Comparison of ENCODE assay signal across 10 mouse cellular contexts in the genomic region with DNA sequence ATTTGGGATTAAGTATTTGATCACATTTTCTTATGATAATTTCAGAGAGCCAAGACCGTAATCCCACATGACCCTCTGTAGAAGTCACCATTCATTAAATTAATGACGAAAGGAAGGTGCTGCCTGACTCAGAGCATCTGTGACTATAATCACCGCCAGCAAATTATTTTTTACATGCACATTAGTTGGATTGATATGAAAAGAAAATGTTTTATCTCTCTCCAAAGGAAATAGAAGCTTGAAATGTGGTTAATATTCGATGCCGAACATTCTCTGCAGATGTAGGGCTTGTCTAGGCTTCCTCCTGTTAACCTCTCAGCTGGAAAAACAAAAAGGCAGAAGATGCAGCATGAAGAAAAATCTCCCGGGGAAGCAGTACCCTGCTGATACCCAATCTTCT. TPM values are rescaled to one million over a fixed set of nuclear protein-coding genes. Genes with fewer than 3 reads are reported as not detected.
DNase-seq lines count a peak whose midpoint lies in the region; ATAC-seq lines count a peak whose summit lies in the region.
"Had no signal": no experiment of that assay in that cellular context is flagged by ENCODE, and none has a peak within 500 bp of the region (broad histone marks: within the 10 kb centered on the region; RNA-seq: fewer than 3 reads in every experiment).

No protein-coding gene starts in this region.

- intact Hi-C loops in gastrocnemius, postnatal 36 days (cut with DNase I): no loop called here

- DNase-seq in embryonic facial prominence, embryonic 10.5 days (ENCODE audit: low spot score): no peak
- DNase-seq in hindbrain, embryonic 10.5 days (ENCODE audit: low spot score): no peak
- DNase-seq in hindbrain, embryonic 11.5 days (ENCODE audit: low spot score): no peak
- no peak for DNase-seq in frontal cortex, postnatal 14 days (ENCODE audit: low spot score in 2 of 2)
- no peak for DNase-seq in gastrocnemius, postnatal 36 days
- DNase-seq: cerebellum, adult 11 months had no signal

- no peak overlapping the region for H3K4me3 ChIP-seq in embryonic facial prominence, embryonic 13.5 days
- H3K4me3 ChIP-seq in embryonic facial prominence, embryonic 10.5 days: no peak overlapping the region
- no peak overlapping the region for H3K4me3 ChIP-seq in hindbrain, embryonic 10.5 days
- H3K4me3 ChIP-seq in hindbrain, embryonic 16.5 days (ENCODE audit: low read length): no peak overlapping the region
- no peak overlapping the region for H3K4me3 ChIP-seq in hindbrain, embryonic 11.5 days (ENCODE audit: low read depth, low read length)
- H3K4me3 ChIP-seq in midbrain, embryonic 16.5 days (ENCODE audit: low read depth, low read length): no peak overlapping the region
- H3K4me3 ChIP-seq: kidney, embryonic 15.5 days had no signal

- no peaks in the 10 kb centered on the region for H3K27me3 ChIP-seq in embryonic facial prominence, embryonic 13.5 days
- peaks cover 21% of the 10 kb centered on the region for H3K27me3 ChIP-seq in embryonic facial prominence, embryonic 10.5 days (replicated peaks; ENCODE audit: low read depth, poor library complexity, severe bottlenecking)
- H3K27me3 ChIP-seq in hindbrain, embryonic 10.5 days (ENCODE audit: insufficient read depth, poor library complexity, severe bottlenecking): peaks cover 4% of the 10 kb centered on the region; the same call in 1 of the 2 replicates
- H3K27me3 ChIP-seq in hindbrain, embryonic 16.5 days (replicated peaks; ENCODE audit: control insufficient read depth, insufficient read depth, low read length): no peaks in the 10 kb centered on the region
- H3K27me3 ChIP-seq in hindbrain, embryonic 11.5 days (ENCODE audit: control insufficient read depth, insufficient read depth, low read length): no peaks in the 10 kb centered on the region
- no peaks in the 10 kb centered on the region for H3K27me3 ChIP-seq in midbrain, embryonic 16.5 days (ENCODE audit: control insufficient read depth, insufficient read depth, low read depth, low read length)
- H3K27me3 ChIP-seq: kidney, embryonic 15.5 days had no signal

- WGBS in embryonic facial prominence, embryonic 13.5 days: 59% methylated on average over 6 of the region's 6 CpGs
- WGBS in embryonic facial prominence, embryonic 10.5 days: 71% methylated on average over 6 of the region's 6 CpGs
- WGBS in hindbrain, embryonic 10.5 days: 63% methylated on average over 6 of the region's 6 CpGs
- WGBS in hindbrain, embryonic 16.5 days: 32% methylated on average over 6 of the region's 6 CpGs
- WGBS in hindbrain, embryonic 11.5 days: 56% methylated on average over 6 of the region's 6 CpGs
- 25% methylated on average over 6 of the region's 6 CpGs for WGBS in midbrain, embryonic 16.5 days

- no peak overlapping the region for H3K9ac ChIP-seq in embryonic facial prominence, embryonic 13.5 days
- H3K9ac ChIP-seq in hindbrain, embryonic 16.5 days (ENCODE audit: low read depth, low read length): no peak overlapping the region
- no peak overlapping the region for H3K9ac ChIP-seq in hindbrain, embryonic 11.5 days (ENCODE audit: low read depth, low read length)
- H3K9ac ChIP-seq in midbrain, embryonic 16.5 days (ENCODE audit: low read depth, low read length): no peak overlapping the region
- H3K9ac ChIP-seq: kidney, embryonic 15.5 days had no signal

- ATAC-seq in embryonic facial prominence, embryonic 13.5 days (ENCODE audit: insufficient number of reproducible peaks, insufficient read depth, low FRiP score, low TSS enrichment, low read depth): no peak
- no peak for ATAC-seq in hindbrain, embryonic 16.5 days
- ATAC-seq in hindbrain, embryonic 11.5 days (ENCODE audit: low FRiP score): no peak
- ATAC-seq in midbrain, embryonic 16.5 days: no peak

- no peak overlapping the region for H3K27ac ChIP-seq in embryonic facial prominence, embryonic 13.5 days
- no peak overlapping the region for H3K27ac ChIP-seq in embryonic facial prominence, embryonic 10.5 days (replicated peaks)
- H3K27ac ChIP-seq in hindbrain, embryonic 10.5 days: peak overlapping the region; percentile 47
- H3K27ac ChIP-seq in hindbrain, embryonic 16.5 days (ENCODE audit: low read depth, low read length): no peak overlapping the region
- H3K27ac ChIP-seq in hindbrain, embryonic 11.5 days (ENCODE audit: low read depth, low read length): 0 out of 2 replicates have a peak overlapping the region, but pooled peaks have one; percentile 36
- peak overlapping the region; percentile 61 for H3K27ac ChIP-seq in midbrain, embryonic 16.5 days (ENCODE audit: low read length)
- H3K27ac ChIP-seq: kidney, embryonic 15.5 days had no signal

- H3K4me2 ChIP-seq in embryonic facial prominence, embryonic 13.5 days: peak overlapping the region; percentile 15; the same call in 1 of the 2 replicates
- no peak overlapping the region for H3K4me2 ChIP-seq in hindbrain, embryonic 16.5 days (ENCODE audit: low read length)
- no peak overlapping the region for H3K4me2 ChIP-seq in hindbrain, embryonic 11.5 days (replicated peaks; ENCODE audit: low read depth, low read length)
- H3K4me2 ChIP-seq in midbrain, embryonic 16.5 days (ENCODE audit: low read length): peak overlapping the region; percentile 27; the same call in 1 of the 2 replicates
- H3K4me2 ChIP-seq: kidney, embryonic 15.5 days had no signal

- H3K9me3 ChIP-seq in embryonic facial prominence, embryonic 13.5 days: no peaks in the 10 kb centered on the region; the same call in 1 of the 2 replicates
- peaks cover 4% of the 10 kb centered on the region; the same call in 1 of the 2 replicates for H3K9me3 ChIP-seq in embryonic facial prominence, embryonic 10.5 days
- H3K9me3 ChIP-seq in hindbrain, embryonic 10.5 days: peaks cover 7% of the 10 kb centered on the region
- no peaks in the 10 kb centered on the region for H3K9me3 ChIP-seq in hindbrain, embryonic 16.5 days (ENCODE audit: control insufficient read depth, low read length)
- H3K9me3 ChIP-seq in hindbrain, embryonic 11.5 days (ENCODE audit: control insufficient read depth, low read length): no peaks in the 10 kb centered on the region
- no peaks in the 10 kb centered on the region for H3K9me3 ChIP-seq in midbrain, embryonic 16.5 days (replicated peaks; ENCODE audit: control insufficient read depth, low read length, poor library complexity, severe bottlenecking)
- H3K9me3 ChIP-seq: kidney, embryonic 15.5 days had no signal

- H3K4me1 ChIP-seq in embryonic facial prominence, embryonic 13.5 days: peaks cover 15% of the 10 kb centered on the region; the same call in 1 of the 2 replicates
- H3K4me1 ChIP-seq in embryonic facial prominence, embryonic 10.5 days: peaks cover 12% of the 10 kb centered on the region
- H3K4me1 ChIP-seq in hindbrain, embryonic 10.5 days (replicated peaks): peaks cover 23% of the 10 kb centered on the region
- peaks cover 7% of the 10 kb centered on the region for H3K4me1 ChIP-seq in hindbrain, embryonic 16.5 days (ENCODE audit: control insufficient read depth, insufficient read depth, low read depth, low read length)
- H3K4me1 ChIP-seq in hindbrain, embryonic 11.5 days (replicated peaks; ENCODE audit: control insufficient read depth, insufficient read depth, low read length): peaks cover 4% of the 10 kb centered on the region; the same call in 1 of the 2 replicates
- peaks cover 14% of the 10 kb centered on the region for H3K4me1 ChIP-seq in midbrain, embryonic 16.5 days (ENCODE audit: control insufficient read depth, insufficient read depth, low read length)

- no peaks in the 10 kb centered on the region for H3K36me3 ChIP-seq in embryonic facial prominence, embryonic 13.5 days
- no peaks in the 10 kb centered on the region for H3K36me3 ChIP-seq in embryonic facial prominence, embryonic 10.5 days (replicated peaks)
- no peaks in the 10 kb centered on the region for H3K36me3 ChIP-seq in hindbrain, embryonic 10.5 days
- no peaks in the 10 kb centered on the region for H3K36me3 ChIP-seq in hindbrain, embryonic 16.5 days (ENCODE audit: control insufficient read depth, insufficient read depth, low read length)
- no peaks in the 10 kb centered on the region for H3K36me3 ChIP-seq in hindbrain, embryonic 11.5 days (ENCODE audit: control insufficient read depth, insufficient read depth, low read length)
- H3K36me3 ChIP-seq in midbrain, embryonic 16.5 days (ENCODE audit: control insufficient read depth, insufficient read depth, low read length): no peaks in the 10 kb centered on the region
- H3K36me3 ChIP-seq: kidney, embryonic 15.5 days had no signal

RNA-seq across cellular contexts. Expression of a gene that starts 54.2 kb away (rescaled TPM):
- 3.0 and 3.6 TPM in 2 replicates for polyA plus RNA-seq in embryonic facial prominence, embryonic 13.5 days (2015; fragmentation: Nextera tagmentation; extraction: Ambion mirVana)
- polyA plus RNA-seq in embryonic facial prominence, embryonic 10.5 days (2016; fragmentation: Nextera tagmentation; extraction: Ambion mirVana): 2.5 and 3.1 TPM in 2 replicates
- 2.4 and 2.6 TPM in 2 replicates for polyA plus RNA-seq in hindbrain, embryonic 10.5 days (2016; fragmentation: Nextera tagmentation; extraction: Ambion mirVana)
- 1.9 TPM in 2 replicates for polyA plus RNA-seq in hindbrain, embryonic 16.5 days (2015; fragmentation: Nextera tagmentation; extraction: Ambion mirVana)
- polyA plus RNA-seq in hindbrain, embryonic 11.5 days (2014; fragmentation: Nextera tagmentation; extraction: Ambion mirVana): 2.4 and 2.6 TPM in 2 replicates
- polyA plus RNA-seq in midbrain, embryonic 16.5 days (2015; fragmentation: Nextera tagmentation; extraction: Ambion mirVana): 1.1 and 1.5 TPM in 2 replicates
- 1 to 10 TPM; 7.3 to 7.6 TPM for total RNA-seq in gastrocnemius, postnatal 36 days (2021)

RNA-seq across cellular contexts. Expression of a gene that starts 55.4 kb away (rescaled TPM):
- 9.7 and 10.9 TPM in 2 replicates for polyA plus RNA-seq in embryonic facial prominence, embryonic 13.5 days (2015; fragmentation: Nextera tagmentation; extraction: Ambion mirVana)
- polyA plus RNA-seq in embryonic facial prominence, embryonic 10.5 days (2016; fragmentation: Nextera tagmentation; extraction: Ambion mirVana): 9.4 and 11.6 TPM in 2 replicates
- 9.3 and 11.6 TPM in 2 replicates for polyA plus RNA-seq in hindbrain, embryonic 10.5 days (2016; fragmentation: Nextera tagmentation; extraction: Ambion mirVana)
- polyA plus RNA-seq in hindbrain, embryonic 16.5 days (2015; fragmentation: Nextera tagmentation; extraction: Ambion mirVana): 6.0 and 6.2 TPM in 2 replicates
- polyA plus RNA-seq in hindbrain, embryonic 11.5 days (2014; fragmentation: Nextera tagmentation; extraction: Ambion mirVana): 12.9 and 15.8 TPM in 2 replicates
- polyA plus RNA-seq in midbrain, embryonic 16.5 days (2015; fragmentation: Nextera tagmentation; extraction: Ambion mirVana): 6.2 and 7.3 TPM in 2 replicates
- total RNA-seq in gastrocnemius, postnatal 36 days (2021): 1 to 10 TPM; 3.5 to 3.6 TPM

Comparison
In these comparisons a context has a peak if more than half of its experiments do, and no peak if none do; other contexts are left out.
1. H3K27ac ChIP-seq: peak in hindbrain, embryonic 10.5 days (single experiment), hindbrain, embryonic 11.5 days (single experiment) and midbrain, embryonic 16.5 days (single experiment); none in embryonic facial prominence, embryonic 13.5 days (single experiment), embryonic facial prominence, embryonic 10.5 days (single experiment) and hindbrain, embryonic 16.5 days (single experiment).
2. H3K4me2 ChIP-seq: peak in embryonic facial prominence, embryonic 13.5 days (single experiment) and midbrain, embryonic 16.5 days (single experiment); none in hindbrain, embryonic 16.5 days (single experiment) and hindbrain, embryonic 11.5 days (single experiment).